Mouse (Mus musculus): Measurements from ENCODE around the gene Barhl2. TPM values are rescaled to one million over a fixed set of nuclear protein-coding genes. Genes with fewer than 3 reads are reported as not detected.

Barhl2 gene
- total RNA-seq (2012; rRNA removed) (not detected in 2 replicates), polyA plus RNA-seq (2012; ENCODE audit: insufficient read depth in 1 of 2, insufficient read length in 2 of 2, low read depth in 1 of 2, low replicate concordance in 2 of 2, missing spikeins in 1 of 2) (not detected)

DNA sequence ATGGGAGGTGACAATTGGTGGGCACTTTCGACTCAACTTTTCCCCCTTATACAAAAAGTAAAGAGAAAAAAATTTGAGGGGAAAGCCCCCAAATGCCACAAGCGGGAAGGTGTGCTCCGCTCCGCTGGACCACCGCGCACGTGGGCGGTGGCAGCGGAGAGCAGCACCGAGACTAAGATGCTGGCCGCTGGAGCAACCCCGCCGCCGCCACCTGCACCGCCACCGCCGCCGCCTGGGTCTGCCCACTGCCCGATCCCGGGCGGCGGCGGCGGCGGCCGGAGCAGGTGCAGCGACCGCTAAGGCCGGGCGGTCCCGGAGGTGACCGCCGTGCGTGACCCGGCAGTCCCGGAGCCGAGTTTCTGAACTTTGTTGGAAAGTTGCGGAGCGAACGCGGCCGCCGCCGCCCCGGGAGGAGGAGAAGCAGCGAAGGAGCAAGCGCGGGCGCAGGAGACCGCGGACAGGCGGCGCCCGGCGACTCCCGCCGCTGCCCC is at the start of gene Barhl2:
TSS of gene Barhl2 (minus strand) at position 181 of the 491 bp plus-strand sequence.
- Histone ChIP-seq H3K9ac (ENCODE audit: control insufficient read depth, low read depth, low read length, poor library complexity, severe bottlenecking) (no peak within 1 kb of the TSS), H3K27me3 (ENCODE audit: control insufficient read depth in 1 of 2, insufficient read depth in 2 of 2, low read length in 2 of 2) (no peaks in the 10 kb centered on the region), H3K9me3 (replicated peaks; ENCODE audit: insufficient read depth, low read length) (no peaks in the 10 kb centered on the region), H3K79me2 (ENCODE audit: control insufficient read depth, insufficient read depth, low read length, poor library complexity) (no peaks in the 10 kb centered on the region), H3K4me1 (ENCODE audit: control insufficient read depth in 1 of 2, insufficient read depth in 2 of 2, low read length in 2 of 2) (no peaks in the 10 kb centered on the region), H3K27ac (ENCODE audit: control insufficient read depth, low read depth, low read length) (no peak within 1 kb of the TSS), H3K4me3 (ENCODE audit: control insufficient read depth in 1 of 2, insufficient read depth in 1 of 2, low read depth in 2 of 2, low read length in 2 of 2) (no peak within 1 kb of the TSS), H3K36me3 (ENCODE audit: control insufficient read depth in 1 of 2, insufficient read depth in 2 of 2, low read length in 2 of 2) (no peaks in the 10 kb centered on the region)
- DNase-seq (ENCODE audit: low read depth, low spot score) = no peak
- TF ChIP-seq NELFE (IDR thresholded peaks at IDR 0.05; ENCODE audit: low read depth, low read length) (no peak), USF1 (IDR thresholded peaks at IDR 0.05; ENCODE audit: low read depth, low read length) (no peak), ETS1 (IDR thresholded peaks at IDR 0.05; ENCODE audit: low read depth, low read length) (no peak), MYC (IDR thresholded peaks at IDR 0.05; ENCODE audit: low read depth, low read length) (no peak), MXI1 (IDR thresholded peaks at IDR 0.05; ENCODE audit: low read depth, low read length) (no peak)

DNA sequence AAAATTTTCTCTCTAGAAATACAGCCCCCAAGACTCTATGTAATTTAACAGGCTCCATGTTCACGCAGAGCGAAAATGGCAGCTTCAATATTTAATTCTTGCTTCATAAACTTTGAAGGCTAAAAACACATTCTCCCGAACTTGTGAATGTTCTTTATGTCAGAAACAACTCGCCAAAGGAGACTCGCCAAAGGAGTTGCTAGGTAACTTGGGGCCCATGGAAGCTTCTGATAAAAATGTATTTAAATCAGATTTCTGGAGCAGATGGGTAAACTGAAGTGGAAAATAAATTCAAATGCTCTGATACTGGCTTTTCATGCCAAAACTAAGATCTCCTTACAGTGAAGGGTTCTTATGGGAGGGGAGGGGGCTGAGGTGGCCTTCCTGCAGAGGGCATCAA is 48.1 kb upstream of the Barhl2 start:
- Histone ChIP-seq H3K4me1 (ENCODE audit: control insufficient read depth in 1 of 2, insufficient read depth in 2 of 2, low read length in 2 of 2) (no peaks in the 10 kb centered on the region), H3K27ac (ENCODE audit: control insufficient read depth, low read depth, low read length) (no peak overlapping the region), H3K36me3 (ENCODE audit: control insufficient read depth in 1 of 2, insufficient read depth in 2 of 2, low read length in 2 of 2) (no peaks in the 10 kb centered on the region), H3K79me2 (ENCODE audit: control insufficient read depth, insufficient read depth, low read length, poor library complexity) (no peaks in the 10 kb centered on the region), H3K9ac (ENCODE audit: control insufficient read depth, low read depth, low read length, poor library complexity, severe bottlenecking) (no peak overlapping the region), H3K27me3 (ENCODE audit: control insufficient read depth in 1 of 2, insufficient read depth in 2 of 2, low read length in 2 of 2) (no peaks in the 10 kb centered on the region), H3K4me3 (ENCODE audit: control insufficient read depth in 1 of 2, insufficient read depth in 1 of 2, low read depth in 2 of 2, low read length in 2 of 2) (no peak overlapping the region), H3K9me3 (replicated peaks; ENCODE audit: insufficient read depth, low read length) (no peaks in the 10 kb centered on the region)
- DNase-seq (ENCODE audit: low read depth, low spot score) = no peak
- no peak for TF ChIP-seq BHLHE40 (IDR thresholded peaks at IDR 0.05; ENCODE audit: borderline replicate concordance, low read depth, low read length)
- TF ChIP-seq TAL1 (IDR thresholded peaks at IDR 0.05; ENCODE audit: low read length) = no peak
- no peak for TF ChIP-seq NRF1 (IDR thresholded peaks at IDR 0.05; ENCODE audit: insufficient read depth, low read depth, low read length, poor library complexity, severe bottlenecking)
- no peak for TF ChIP-seq USF1 (IDR thresholded peaks at IDR 0.05; ENCODE audit: low read depth, low read length)
- no peak for TF ChIP-seq MYB (IDR thresholded peaks at IDR 0.05; ENCODE audit: low read depth, low read length)
- no peak for TF ChIP-seq HCFC1 (IDR thresholded peaks at IDR 0.05; ENCODE audit: low read depth, low read length)
- TF ChIP-seq POLR2A (IDR thresholded peaks at IDR 0.05; ENCODE audit: control insufficient read depth in 1 of 2, insufficient read depth in 1 of 2, low read depth in 1 of 2, low read length in 2 of 2, poor library complexity in 1 of 2) = no peak
- TF ChIP-seq RAD21 (IDR thresholded peaks at IDR 0.05; ENCODE audit: low read depth, low read length) = no peak
- TF ChIP-seq UBTF (IDR thresholded peaks at IDR 0.05; ENCODE audit: borderline replicate concordance, insufficient read depth, low read depth, low read length) = no peak
- TF ChIP-seq CTCF (IDR thresholded peaks at IDR 0.05 in 2 of 3, conservative IDR thresholded peaks at IDR 0.05 in 1 of 3; ENCODE audit: control insufficient read depth in 1 of 3, insufficient read depth in 1 of 3, low read depth in 2 of 3, low read length in 3 of 3, poor library complexity in 1 of 3, severe bottlenecking in 1 of 3) = no peak
- TF ChIP-seq RCOR1 (IDR thresholded peaks at IDR 0.05; ENCODE audit: low read depth, low read length) = no peak
- TF ChIP-seq USF2 (IDR thresholded peaks at IDR 0.05; ENCODE audit: borderline replicate concordance in 1 of 2, insufficient read depth in 1 of 2, low read depth in 1 of 2, low read length in 2 of 2) = no peak
- TF ChIP-seq KAT2A (conservative IDR thresholded peaks at IDR 0.05; ENCODE audit: low read depth, low read length) = no peak
- TF ChIP-seq TCF12 (IDR thresholded peaks at IDR 0.05; ENCODE audit: low read depth, low read length) = no peak
- TF ChIP-seq GABPA (IDR thresholded peaks at IDR 0.05; ENCODE audit: low read depth, low read length) = no peak
- no peak for TF ChIP-seq NELFE (IDR thresholded peaks at IDR 0.05; ENCODE audit: low read depth, low read length)
- TF ChIP-seq SMC3 (IDR thresholded peaks at IDR 0.05; ENCODE audit: low read depth, low read length) = no peak
- no peak for TF ChIP-seq MAFK (IDR thresholded peaks at IDR 0.05; ENCODE audit: borderline replicate concordance, low read depth, low read length)
- no peak for TF ChIP-seq MAZ (IDR thresholded peaks at IDR 0.05; ENCODE audit: low read depth, low read length)

Measured in MEL (cell line).